Mouse (Mus musculus): ENCODE data around the gene St7. TPM values are rescaled to one million over a fixed set of nuclear protein-coding genes. Genes with fewer than 3 reads are reported as not detected.

St7 gene
- polyA plus RNA-seq, 1 experiment, result 22.8 TPM

DNA sequence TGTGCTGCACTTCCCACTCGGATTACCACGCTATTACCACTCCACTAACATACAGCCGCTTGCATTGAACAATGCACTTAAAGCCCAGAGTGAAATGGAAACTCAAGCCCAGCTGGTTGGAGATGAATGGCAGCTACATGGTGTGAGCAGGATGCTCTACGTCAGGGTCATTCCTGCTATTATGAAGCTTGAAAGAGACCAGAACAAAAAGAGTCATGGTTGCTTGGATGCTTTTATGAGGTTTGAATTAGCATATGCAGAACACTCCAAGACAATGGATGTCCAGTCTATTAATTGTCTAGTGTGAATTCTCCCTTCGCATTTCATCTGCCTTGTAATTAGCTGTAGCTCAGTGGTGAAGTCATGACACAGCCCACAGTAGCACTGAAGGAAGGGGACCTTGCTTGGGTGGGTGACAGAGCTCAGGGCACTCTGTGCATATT lies 104.6 kb downstream of the St7 start:
- Histone ChIP-seq H3K27ac (ENCODE audit: insufficient read depth, low read length) (no peak overlapping the region), H3K4me3 (ENCODE audit: insufficient read depth, low read length) (no peak overlapping the region), H3K4me1 (ENCODE audit: control insufficient read depth, insufficient read depth, low read length) (peaks cover 7% of the 10 kb centered on the region; the same call in 1 of the 2 replicates)
- no peak for TF ChIP-seq CTCF (IDR thresholded peaks at IDR 0.05; ENCODE audit: extremely low read depth, insufficient read depth, low read length)

DNA sequence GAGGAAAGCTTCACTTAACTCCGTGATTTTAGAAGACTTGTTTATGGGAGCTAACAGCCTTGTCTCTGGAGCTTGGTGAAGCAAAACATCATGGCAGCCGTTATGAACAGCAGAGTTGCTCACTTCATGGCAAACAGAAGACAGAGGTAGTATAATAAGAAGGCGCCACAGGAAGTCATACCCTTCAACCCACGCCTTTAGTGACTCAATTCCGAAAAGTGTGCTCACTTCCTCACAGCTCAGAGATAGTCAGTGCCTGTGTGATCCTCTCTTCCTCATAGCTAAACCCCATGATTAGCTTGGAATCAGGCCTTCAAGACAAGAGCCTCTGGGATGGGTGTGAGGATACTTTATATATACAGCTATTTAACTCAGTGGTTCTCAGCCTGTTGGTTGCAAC lies 108.0 kb downstream of the St7 start:
- H3K27ac ChIP-seq (ENCODE audit: insufficient read depth, low read length), result no peak overlapping the region
- no peak overlapping the region for H3K4me3 ChIP-seq (ENCODE audit: insufficient read depth, low read length)
- TF ChIP-seq CTCF (IDR thresholded peaks at IDR 0.05; ENCODE audit: extremely low read depth, insufficient read depth, low read length) (no peak), POLR2A (IDR thresholded peaks at IDR 0.05; ENCODE audit: extremely low read depth, insufficient read depth, low read length) (no peak)
- H3K4me1 ChIP-seq (ENCODE audit: control insufficient read depth, insufficient read depth, low read length), result peaks cover 4% of the 10 kb centered on the region; the same call in 1 of the 2 replicates

DNA sequence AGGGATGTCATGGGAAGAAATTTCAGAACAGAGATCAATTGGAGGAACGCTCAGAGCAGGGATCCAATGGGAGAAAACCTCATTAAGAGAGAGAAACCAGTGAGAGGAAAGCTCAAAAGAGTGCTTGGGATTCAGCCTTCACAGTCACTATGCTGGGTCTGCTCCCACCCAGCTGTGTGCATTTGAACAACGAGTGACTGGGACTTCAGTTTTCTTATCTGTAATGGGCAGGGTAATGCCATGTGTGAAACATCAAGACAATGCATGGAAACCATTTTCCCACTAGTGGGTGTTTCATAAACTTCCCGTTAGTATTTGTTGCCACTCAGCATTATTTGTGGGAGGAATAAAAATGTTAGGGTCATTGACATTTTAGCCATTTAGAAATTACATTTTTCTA lies 111.7 kb downstream of the St7 start:
- TF ChIP-seq CTCF (IDR thresholded peaks at IDR 0.05; ENCODE audit: extremely low read depth, insufficient read depth, low read length), result no peak
- TF ChIP-seq POLR2A (IDR thresholded peaks at IDR 0.05; ENCODE audit: extremely low read depth, insufficient read depth, low read length), result no peak
- Histone ChIP-seq H3K4me3 (ENCODE audit: insufficient read depth, low read length) (no peak overlapping the region), H3K27ac (ENCODE audit: insufficient read depth, low read length) (no peak overlapping the region), H3K4me1 (ENCODE audit: control insufficient read depth, insufficient read depth, low read length) (no peaks in the 10 kb centered on the region)

DNA sequence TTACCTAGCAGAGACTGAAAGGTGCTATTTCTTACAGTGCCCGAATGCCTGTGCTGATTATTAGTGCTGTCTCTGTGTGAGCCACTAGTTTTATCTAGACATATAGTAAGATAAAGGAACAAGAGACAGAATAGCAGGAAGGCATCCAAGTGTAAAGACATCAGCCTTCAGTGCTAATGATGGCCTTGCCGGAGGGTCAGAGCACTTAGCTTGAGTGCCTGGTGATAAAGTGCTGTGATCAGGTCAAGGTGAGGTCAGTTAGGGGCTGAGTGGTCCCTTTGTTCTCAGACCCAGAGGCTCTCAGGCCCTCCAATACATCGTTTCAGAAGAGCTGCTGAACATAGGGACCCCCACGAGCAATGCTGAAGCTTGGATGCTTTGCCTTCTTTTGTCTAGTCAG lies 113.8 kb downstream of the St7 start:
- Histone ChIP-seq H3K4me3 (ENCODE audit: insufficient read depth, low read length) (no peak overlapping the region), H3K4me1 (ENCODE audit: control insufficient read depth, insufficient read depth, low read length) (no peaks in the 10 kb centered on the region), H3K27ac (ENCODE audit: insufficient read depth, low read length) (no peak overlapping the region)
- no peak for TF ChIP-seq CTCF (IDR thresholded peaks at IDR 0.05; ENCODE audit: extremely low read depth, insufficient read depth, low read length)
- TF ChIP-seq POLR2A (IDR thresholded peaks at IDR 0.05; ENCODE audit: extremely low read depth, insufficient read depth, low read length), result no peak

DNA sequence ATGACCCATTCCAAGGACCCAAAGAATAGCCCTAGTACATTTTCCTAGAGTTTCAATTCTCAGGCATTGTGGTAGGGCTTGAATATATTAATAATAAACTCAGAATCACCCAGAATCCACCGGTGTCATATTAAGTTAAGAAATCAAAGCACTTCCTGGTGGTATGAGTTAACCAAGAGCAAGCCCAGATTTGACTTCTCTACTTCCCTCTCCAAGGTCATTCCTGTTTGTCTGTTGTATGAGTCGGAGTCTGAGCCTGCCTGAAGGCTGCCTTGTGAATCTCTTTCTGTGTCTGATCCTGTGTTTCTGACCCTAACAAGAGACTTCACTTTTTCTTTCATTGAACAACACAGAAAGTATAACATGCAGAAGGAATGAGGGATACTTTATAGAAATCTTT lies 118.3 kb downstream of the St7 start:
- H3K27ac ChIP-seq (ENCODE audit: insufficient read depth, low read length), result no peak overlapping the region
- H3K4me3 ChIP-seq (ENCODE audit: insufficient read depth, low read length), result no peak overlapping the region
- TF ChIP-seq POLR2A (IDR thresholded peaks at IDR 0.05; ENCODE audit: extremely low read depth, insufficient read depth, low read length) (no peak), CTCF (IDR thresholded peaks at IDR 0.05; ENCODE audit: extremely low read depth, insufficient read depth, low read length) (no peak)
- H3K4me1 ChIP-seq (ENCODE audit: control insufficient read depth, insufficient read depth, low read length), result no peaks in the 10 kb centered on the region

DNA sequence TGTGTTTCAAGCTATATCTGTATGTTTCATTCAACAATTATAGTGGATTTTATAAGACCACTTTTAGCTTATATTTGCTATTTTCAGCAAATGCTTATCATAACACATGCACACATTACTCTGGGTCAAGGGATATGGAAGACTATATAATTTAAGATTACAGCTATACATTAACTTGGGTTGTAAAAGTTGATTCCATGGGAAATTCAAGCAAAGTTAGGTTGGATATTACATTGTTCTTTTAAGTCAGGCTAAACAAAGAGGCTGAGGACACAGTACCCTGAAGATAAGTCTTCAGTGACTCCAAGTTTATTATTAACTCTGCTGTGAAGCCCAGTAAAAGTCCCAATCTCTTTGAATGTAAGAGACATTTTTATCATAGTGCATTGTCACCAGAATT lies 118.8 kb downstream of the St7 start:
- no peak overlapping the region for H3K4me3 ChIP-seq (ENCODE audit: insufficient read depth, low read length)
- no peak overlapping the region for H3K27ac ChIP-seq (ENCODE audit: insufficient read depth, low read length)
- no peak for TF ChIP-seq CTCF (IDR thresholded peaks at IDR 0.05; ENCODE audit: extremely low read depth, insufficient read depth, low read length)
- TF ChIP-seq POLR2A (IDR thresholded peaks at IDR 0.05; ENCODE audit: extremely low read depth, insufficient read depth, low read length), result no peak
- no peaks in the 10 kb centered on the region for H3K4me1 ChIP-seq (ENCODE audit: control insufficient read depth, insufficient read depth, low read length)

DNA sequence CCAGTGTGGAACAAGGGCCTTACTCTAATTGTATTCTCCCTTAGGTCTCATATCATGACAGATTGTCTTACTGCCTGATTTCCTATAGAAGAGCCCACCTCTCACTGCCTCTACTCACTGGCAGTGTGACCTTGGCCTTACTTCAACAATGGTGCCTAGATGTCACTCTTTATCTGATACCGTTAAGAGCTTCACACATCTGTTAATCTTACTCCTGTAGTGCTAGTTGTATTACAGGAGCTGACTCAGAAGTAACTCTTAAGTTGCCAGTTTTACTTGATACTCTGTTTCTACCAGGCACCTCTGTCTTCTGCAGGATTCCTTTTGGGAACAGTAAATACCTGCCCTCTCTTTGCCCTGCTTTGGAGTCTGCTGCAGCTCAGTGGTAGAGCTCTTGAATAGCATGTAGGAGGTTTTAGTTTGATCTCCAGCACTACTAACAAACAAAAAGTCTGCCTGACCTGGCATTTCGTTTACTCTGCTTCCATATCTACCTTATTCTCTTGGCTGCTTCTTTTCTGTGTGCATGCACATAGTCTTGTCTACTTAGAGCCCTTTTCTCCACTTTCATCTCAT lies 121.4 kb downstream of the St7 start:
- Histone ChIP-seq H3K4me1 (ENCODE audit: control insufficient read depth, insufficient read depth, low read length) (peaks cover 2% of the 10 kb centered on the region; the same call in 1 of the 2 replicates), H3K4me3 (ENCODE audit: insufficient read depth, low read length) (no peak overlapping the region), H3K27ac (ENCODE audit: insufficient read depth, low read length) (no peak overlapping the region)
- TF ChIP-seq POLR2A (IDR thresholded peaks at IDR 0.05; ENCODE audit: extremely low read depth, insufficient read depth, low read length) (no peak), CTCF (IDR thresholded peaks at IDR 0.05; ENCODE audit: extremely low read depth, insufficient read depth, low read length) (0 out of 2 replicates have a peak, but pooled peaks have one; percentile 9)

DNA sequence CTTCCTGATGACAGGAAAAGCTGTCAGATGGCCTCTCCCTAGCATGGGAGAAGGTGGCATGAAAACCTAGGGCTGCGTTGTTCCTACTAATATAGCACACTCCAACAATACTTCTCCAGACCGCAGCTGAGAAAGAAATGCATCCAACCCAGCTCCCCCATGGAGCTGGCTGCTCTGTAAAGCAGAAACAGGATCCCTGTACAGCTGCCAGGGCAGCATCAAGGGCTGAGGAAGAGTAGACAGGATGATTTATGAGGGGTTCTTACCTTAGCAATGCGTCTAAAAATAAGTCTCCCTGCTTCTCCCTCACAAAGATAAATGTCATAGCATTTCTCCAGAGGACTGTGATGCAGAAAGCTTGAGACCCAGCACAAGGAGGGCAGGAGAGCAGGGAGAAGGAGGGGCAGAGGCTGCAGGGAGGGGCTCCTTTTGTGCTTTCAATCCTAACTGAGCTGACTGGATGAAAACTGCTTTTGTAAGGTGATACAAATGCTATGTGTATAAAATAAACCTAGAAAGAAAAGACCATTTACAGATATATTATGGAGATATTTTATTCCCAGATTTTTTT lies 124.2 kb downstream of the St7 start:
- H3K27ac ChIP-seq (ENCODE audit: insufficient read depth, low read length), result no peak overlapping the region
- no peak for TF ChIP-seq CTCF (IDR thresholded peaks at IDR 0.05; ENCODE audit: extremely low read depth, insufficient read depth, low read length)
- TF ChIP-seq POLR2A (IDR thresholded peaks at IDR 0.05; ENCODE audit: extremely low read depth, insufficient read depth, low read length), result no peak
- no peak overlapping the region for H3K4me3 ChIP-seq (ENCODE audit: insufficient read depth, low read length)

DNA sequence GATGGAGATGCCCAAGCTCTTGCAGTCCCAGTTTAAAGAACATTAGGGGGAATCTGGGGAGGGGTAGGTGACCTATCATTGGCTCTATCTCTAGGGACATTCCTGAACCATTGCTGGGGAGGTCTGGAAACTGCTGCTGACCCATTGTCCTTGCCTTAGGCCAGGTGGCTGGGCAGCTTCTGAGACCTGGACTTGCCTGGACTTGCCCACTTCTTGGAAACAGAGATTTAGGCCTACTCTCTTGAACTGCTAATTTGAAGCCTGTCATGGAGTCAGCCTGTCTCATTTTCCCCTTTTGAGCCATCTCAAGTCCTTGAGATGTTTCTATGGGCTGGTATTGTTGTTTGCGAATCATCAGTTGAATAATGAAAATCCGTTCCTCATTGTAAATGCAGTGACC lies 130.9 kb downstream of the St7 start:
- TF ChIP-seq POLR2A (IDR thresholded peaks at IDR 0.05; ENCODE audit: extremely low read depth, insufficient read depth, low read length), result no peak
- H3K4me3 ChIP-seq (ENCODE audit: insufficient read depth, low read length), result no peak overlapping the region

More for the DNA sequence above, 124.2 kb downstream of the St7 start:
- peaks cover 2% of the 10 kb centered on the region; the same call in 1 of the 2 replicates for H3K4me1 ChIP-seq (ENCODE audit: control insufficient read depth, insufficient read depth, low read length)

DNA sequence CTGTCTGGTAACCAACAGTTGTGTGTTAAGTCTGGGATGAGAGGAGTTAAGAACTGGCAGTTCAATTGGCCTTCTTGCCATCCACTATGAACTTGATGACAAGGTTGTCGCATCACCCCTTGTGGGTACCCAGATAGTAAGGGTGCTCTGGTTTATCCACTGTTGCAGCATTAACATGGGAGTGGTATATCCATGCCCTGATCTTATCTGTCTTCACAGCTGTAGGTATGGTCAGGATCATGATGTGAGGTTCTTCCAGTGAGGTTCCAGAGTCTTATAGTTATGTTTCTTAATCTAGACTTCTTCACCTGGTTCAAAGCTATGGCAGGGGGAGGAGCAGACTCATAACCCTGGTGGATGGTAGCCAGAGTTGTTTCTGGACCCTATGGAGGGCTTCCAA lies 132.0 kb downstream of the St7 start:
- Histone ChIP-seq H3K4me3 (ENCODE audit: insufficient read depth, low read length) (no peak overlapping the region), H3K4me1 (ENCODE audit: control insufficient read depth, insufficient read depth, low read length) (peaks cover 5% of the 10 kb centered on the region), H3K27ac (ENCODE audit: insufficient read depth, low read length) (no peak overlapping the region)
- no peak for TF ChIP-seq POLR2A (IDR thresholded peaks at IDR 0.05; ENCODE audit: extremely low read depth, insufficient read depth, low read length)

More for the DNA sequence above, 130.9 kb downstream of the St7 start:
- Histone ChIP-seq H3K27ac (ENCODE audit: insufficient read depth, low read length) (no peak overlapping the region), H3K4me1 (ENCODE audit: control insufficient read depth, insufficient read depth, low read length) (peaks cover 3% of the 10 kb centered on the region)
